Mouse (Mus musculus) lung, postnatal 0 days (tissue): ENCODE measurements at regions not wholly inside any gene's neighbourhood (a gene's known extent, or its start where the extent isn't known, plus 50 kb on each side); places are given as distances from the start of the nearest gene placed in this dataset.

Source experiments
- ATAC-seq: fragments of 200-750 bp; cut with Nextera tagmentation; 2 replicates; pipeline ENCODE4 v1.8.0; 2017; ENCODE audit warnings: moderate library complexity
- DNase-seq: peaks from one replicate; pipeline ENCODE4 v3.0.0-alpha.2; 2016; ENCODE audit warnings: low spot score
- H3K27ac ChIP-seq: fragments of 300-500 bp; sonication (generic); 2 replicates; pipeline ENCODE4 v1.5.1; 2014; ENCODE audit warnings: antibody characterized with exemption, mild to moderate bottlenecking, low read length, mixed read lengths
- H3K27me3 ChIP-seq: fragments of 300-500 bp; sonication (generic); replicated peaks from 2 replicates; pipeline ENCODE4 v1.6.1; 2014; ENCODE audit warnings: low read length, mixed read lengths; ENCODE audit not compliant: insufficient read depth
- H3K36me3 ChIP-seq: fragments of 300-500 bp; sonication (generic); 2 replicates; pipeline ENCODE4 v1.6.1; 2014; ENCODE audit warnings: low read length, mixed read lengths; ENCODE audit not compliant: insufficient read depth
- H3K4me1 ChIP-seq: fragments of 300-500 bp; sonication (generic); 2 replicates; pipeline ENCODE4 v1.6.1; 2014; ENCODE audit warnings: antibody characterized with exemption, low read depth, low read length, mixed read lengths; ENCODE audit not compliant: insufficient read depth
- H3K4me2 ChIP-seq: fragments of 300-500 bp; sonication (generic); replicated peaks from 2 replicates; pipeline ENCODE4 v1.6.1; 2014; ENCODE audit warnings: low read depth, mild to moderate bottlenecking, low read length, moderate library complexity, mixed read lengths
- H3K4me3 ChIP-seq: fragments of 300-500 bp; sonication (generic); 2 replicates; pipeline ENCODE4 v1.5.1; 2014; ENCODE audit warnings: low read depth, low read length
- H3K9ac ChIP-seq: fragments of 300-500 bp; sonication (generic); replicated peaks from 2 replicates; pipeline ENCODE4 v1.6.1; 2014; ENCODE audit warnings: low read depth, mild to moderate bottlenecking
- H3K9me3 ChIP-seq: fragments of 300-500 bp; sonication (generic); 2 replicates; pipeline ENCODE4 v1.6.1; 2016; ENCODE audit warnings: low read length, mixed read lengths
- CTCF ChIP-seq: IDR thresholded peaks from 2 replicates; pipeline ENCODE4 v1.5.1; 2016; ENCODE audit warnings: antibody characterized with exemption, mild to moderate bottlenecking
- EP300 ChIP-seq: IDR thresholded peaks from 2 replicates; pipeline ENCODE4 v1.6.1; 2016; ENCODE audit warnings: antibody characterized with exemption, mild to moderate bottlenecking, control low read depth
- WGBS: fragments of 180-500 bp; shearing (Covaris S2); extraction: QIAGEN DNeasy Blood & Tissue Kit; methylation state at CpG from one replicate; pipeline ENCODE4 v1.1.7; 2014; 5-methylcytosine and 5-hydroxymethylcytosine counted together

DNA sequence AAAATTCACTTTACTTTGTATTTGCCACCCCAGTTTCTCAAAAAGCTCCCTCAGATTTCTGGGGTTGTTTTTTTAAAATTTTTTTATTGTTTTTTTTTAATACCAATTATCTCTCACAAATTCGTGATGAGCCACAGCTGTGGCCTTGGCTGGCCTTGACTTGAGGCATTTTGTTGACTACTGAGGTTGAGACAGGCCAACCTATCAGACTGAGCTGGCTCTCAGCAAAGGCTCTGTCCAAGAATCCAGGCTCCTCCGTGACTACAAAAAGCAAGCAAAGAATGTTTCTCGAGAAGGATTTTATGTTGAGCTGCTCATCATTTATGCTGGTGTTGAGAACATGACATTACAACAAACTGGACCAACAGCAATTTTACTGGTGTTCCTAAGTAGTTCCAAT, 244.6 kb upstream of the Rasgrp1 start:
- DNase-seq (peak; percentile 57), ATAC-seq (peak; percentile 70)
- TF ChIP-seq CTCF (no peak), EP300 (0 out of 2 replicates have a peak, but pooled peaks have one; percentile 31)
- Histone ChIP-seq H3K4me1 (peaks cover 4% of the 10 kb centered on the region; the same call in 1 of the 2 replicates), H3K9me3 (no peaks in the 10 kb centered on the region), H3K27me3 (no peaks in the 10 kb centered on the region), H3K36me3 (no peaks in the 10 kb centered on the region), H3K4me2 (no peak overlapping the region), H3K9ac (no peak overlapping the region), H3K4me3 (no peak overlapping the region), H3K27ac (0 out of 2 replicates have a peak overlapping the region, but pooled peaks have one; percentile 38)
- WGBS, result 46% methylated on average over 3 of the region's 3 CpGs

DNA sequence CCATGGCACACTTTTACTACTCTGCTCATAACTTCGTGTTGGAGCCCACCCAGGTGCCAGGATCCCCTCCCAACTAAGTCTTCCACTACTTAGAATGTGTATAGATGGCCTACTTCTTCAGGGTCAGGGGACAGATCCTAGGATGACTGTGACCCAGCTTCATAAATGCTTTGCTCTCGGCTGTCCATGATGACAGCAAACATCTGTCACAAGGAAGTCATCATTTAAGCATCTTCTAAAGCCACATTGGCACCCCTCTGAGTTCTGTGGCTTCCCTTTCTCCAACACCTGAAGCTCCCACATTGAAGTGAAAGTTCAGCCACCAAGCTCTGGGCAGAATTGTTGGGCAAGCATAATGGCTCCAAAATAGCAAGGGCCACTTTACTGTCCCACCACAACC, 252.2 kb upstream of the Rasgrp1 start:
- Histone ChIP-seq H3K4me1 (no peaks in the 10 kb centered on the region), H3K4me2 (no peak overlapping the region), H3K4me3 (no peak overlapping the region), H3K27ac (no peak overlapping the region), H3K27me3 (no peaks in the 10 kb centered on the region), H3K36me3 (no peaks in the 10 kb centered on the region), H3K9ac (no peak overlapping the region), H3K9me3 (no peaks in the 10 kb centered on the region)
- DNase-seq (no peak), ATAC-seq (no peak)
- WGBS, result 40% methylated on average over 2 of the region's 2 CpGs
- TF ChIP-seq CTCF, result no peak
- TF ChIP-seq EP300, result no peak

DNA sequence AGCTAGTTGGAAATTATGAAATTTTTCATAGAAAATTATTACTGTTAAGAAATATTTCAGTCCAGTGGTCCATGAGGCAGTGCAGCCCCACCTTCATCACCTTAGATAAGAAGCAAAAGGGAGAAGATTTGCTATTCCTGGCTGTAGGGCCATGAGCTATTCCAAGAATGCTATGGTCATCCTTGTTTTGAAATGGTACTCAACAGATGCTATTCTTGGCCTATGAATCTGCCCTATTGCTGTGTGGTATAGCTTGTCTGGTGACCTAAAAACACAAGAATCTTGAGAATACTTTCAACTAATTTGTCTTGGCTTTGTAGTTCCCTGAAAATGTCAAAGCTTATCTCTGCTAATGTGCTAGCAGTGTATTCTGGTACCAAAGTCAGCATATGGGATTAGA, 254.8 kb upstream of the Rasgrp1 start:
- H3K4me2 ChIP-seq, result no peak overlapping the region
- H3K36me3 ChIP-seq, result no peaks in the 10 kb centered on the region
- ATAC-seq, result no peak
- H3K27me3 ChIP-seq, result no peaks in the 10 kb centered on the region
- H3K9me3 ChIP-seq, result no peaks in the 10 kb centered on the region
- H3K27ac ChIP-seq, result no peak overlapping the region
- H3K4me1 ChIP-seq, result no peaks in the 10 kb centered on the region
- DNase-seq, result no peak
- H3K4me3 ChIP-seq, result no peak overlapping the region
- TF ChIP-seq EP300 (no peak), CTCF (no peak)
- no peak overlapping the region for H3K9ac ChIP-seq

DNA sequence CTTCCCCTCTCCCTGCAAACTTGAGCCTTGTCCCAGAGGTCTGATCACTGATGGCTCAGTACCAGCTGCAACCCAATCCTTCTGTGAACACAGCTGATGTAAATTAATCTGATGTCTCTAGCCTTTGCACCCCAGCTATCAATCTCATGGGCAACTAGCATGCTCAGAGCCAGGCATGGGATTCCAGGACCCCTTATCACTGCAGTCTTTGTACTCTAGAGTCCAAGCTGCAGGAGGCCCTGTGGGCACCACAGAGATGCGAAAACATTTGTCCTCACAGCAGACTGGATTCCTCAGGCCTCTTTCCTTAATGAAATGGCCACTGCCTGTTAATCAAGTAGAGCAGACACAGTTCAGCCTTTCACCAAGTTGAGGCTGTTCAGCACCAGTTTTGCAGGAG, 272.0 kb upstream of the Rasgrp1 start:
- DNase-seq (no peak), ATAC-seq (no peak)
- Histone ChIP-seq H3K27ac (no peak overlapping the region), H3K27me3 (no peaks in the 10 kb centered on the region), H3K4me2 (no peak overlapping the region), H3K36me3 (no peaks in the 10 kb centered on the region), H3K9me3 (no peaks in the 10 kb centered on the region), H3K4me1 (no peaks in the 10 kb centered on the region), H3K9ac (no peak overlapping the region), H3K4me3 (no peak overlapping the region)
- no peak for TF ChIP-seq EP300
- WGBS, result 76% methylated on average over 1 of the region's 1 CpGs

DNA sequence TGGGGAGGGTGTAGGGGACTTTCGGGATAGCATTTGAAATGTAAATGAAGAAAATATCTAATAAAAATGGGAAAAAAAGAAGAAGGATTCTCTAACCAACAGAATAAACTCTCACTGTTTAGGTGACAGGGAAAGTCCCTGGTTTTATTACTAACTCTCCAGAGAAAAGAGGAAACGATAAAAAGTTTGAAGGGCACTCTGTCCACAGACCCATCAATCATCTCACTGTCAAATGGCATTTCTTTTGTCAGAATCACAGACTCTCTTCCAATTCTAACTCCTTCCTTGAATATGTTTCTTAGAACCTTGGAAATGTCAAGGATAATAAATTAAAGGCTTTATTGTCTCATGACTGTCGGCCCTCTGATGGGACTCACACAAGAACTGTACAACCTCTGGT, 275.3 kb upstream of the Rasgrp1 start:
- WGBS, result 77% methylated on average over 3 of the region's 3 CpGs
- H3K27ac ChIP-seq, result no peak overlapping the region
- H3K4me2 ChIP-seq, result no peak overlapping the region
- no peaks in the 10 kb centered on the region for H3K27me3 ChIP-seq
- H3K36me3 ChIP-seq, result no peaks in the 10 kb centered on the region
- TF ChIP-seq EP300, result no peak
- TF ChIP-seq CTCF, result no peak
- DNase-seq, result no peak
- H3K9me3 ChIP-seq, result no peaks in the 10 kb centered on the region
- H3K9ac ChIP-seq, result no peak overlapping the region
- ATAC-seq, result no peak
- H3K4me1 ChIP-seq, result no peaks in the 10 kb centered on the region
- H3K4me3 ChIP-seq, result no peak overlapping the region

DNA sequence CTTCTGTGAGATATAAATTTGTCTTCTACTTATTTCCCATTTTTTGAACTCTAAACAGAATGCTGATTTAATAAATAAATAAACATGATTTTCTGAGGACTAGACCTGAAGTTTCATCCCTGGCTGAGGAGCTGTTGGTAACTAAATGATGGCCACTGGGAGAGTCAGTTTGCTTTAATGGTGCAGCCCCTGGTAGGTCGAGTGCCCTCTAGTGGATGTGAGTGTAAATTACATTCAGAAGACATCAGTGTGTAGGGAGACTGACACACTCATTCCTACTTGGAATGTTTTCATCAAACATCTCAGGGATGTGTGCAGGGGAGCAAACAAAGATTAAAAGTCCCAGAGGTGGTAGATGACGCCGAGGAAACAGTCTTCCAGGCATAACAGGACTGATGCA, 281.2 kb upstream of the Rasgrp1 start:
- H3K27ac ChIP-seq, result no peak overlapping the region
- no peaks in the 10 kb centered on the region for H3K27me3 ChIP-seq
- no peak overlapping the region for H3K9ac ChIP-seq
- 33% methylated on average over 3 of the region's 3 CpGs for WGBS
- no peak overlapping the region for H3K4me2 ChIP-seq
- H3K4me1 ChIP-seq, result no peaks in the 10 kb centered on the region
- H3K4me3 ChIP-seq, result no peak overlapping the region
- DNase-seq (peak; percentile 49), ATAC-seq (no peak)
- TF ChIP-seq CTCF (peak; percentile 81), EP300 (0 out of 2 replicates have a peak, but pooled peaks have one; percentile 24)
- no peaks in the 10 kb centered on the region for H3K9me3 ChIP-seq
- H3K36me3 ChIP-seq, result no peaks in the 10 kb centered on the region

DNA sequence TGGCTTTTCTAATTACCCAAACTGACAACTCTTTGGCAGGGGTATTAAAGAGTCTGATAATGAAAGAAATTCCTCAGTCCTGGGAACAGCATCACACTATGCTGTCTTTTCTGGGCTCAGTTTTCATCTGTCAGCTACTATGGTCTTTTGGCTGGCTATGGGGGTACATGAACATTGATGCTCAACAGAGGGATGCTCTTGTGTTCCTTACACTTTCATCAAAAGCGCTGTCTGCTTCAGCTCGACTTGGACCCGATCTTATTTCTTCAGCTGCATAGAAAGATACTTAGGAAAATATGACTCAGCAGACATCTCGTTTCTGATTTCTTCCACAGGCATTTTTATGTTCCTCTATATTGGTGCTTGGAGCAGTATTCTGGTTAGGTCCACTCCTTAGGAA, 292.1 kb upstream of the Rasgrp1 start:
- DNase-seq (no peak), ATAC-seq (no peak)
- Histone ChIP-seq H3K36me3 (no peaks in the 10 kb centered on the region), H3K27me3 (no peaks in the 10 kb centered on the region), H3K4me1 (no peaks in the 10 kb centered on the region), H3K4me3 (no peak overlapping the region), H3K9me3 (no peaks in the 10 kb centered on the region), H3K4me2 (no peak overlapping the region), H3K27ac (no peak overlapping the region), H3K9ac (no peak overlapping the region)
- no peak for TF ChIP-seq CTCF
- no peak for TF ChIP-seq EP300
- 63% methylated on average over 4 of the region's 4 CpGs for WGBS
